Mouse (Mus musculus): ENCODE data around the gene Slc7a1. TPM values are rescaled to one million over a fixed set of nuclear protein-coding genes. Genes with fewer than 3 reads are reported as not detected.

Slc7a1 gene
- total and polyA plus RNA-seq, 3 experiments = 20.5 to 78.3 (median 69.5) TPM

GRCm38 (mm10) chr5:148379455-148380245 lies 20.1 kb downstream of the Slc7a1 start:
- Histone ChIP-seq H3K4me1 (ENCODE audit: control insufficient read depth in 1 of 2, insufficient read depth in 2 of 2) (peaks cover 5 to 30% of the 10 kb centered on the region in 2 experiments), H3K9me3 (replicated peaks; ENCODE audit: low read length) (peaks cover 23% of the 10 kb centered on the region), H3K27ac (ENCODE audit: insufficient read depth, low read depth) (peak overlapping the region; percentile 79), H3K27me3 (replicated peaks) (no peaks in the 10 kb centered on the region), H3K9ac (ENCODE audit: insufficient read depth, low read depth) (no peak overlapping the region), H3K36me3 (replicated peaks in 1 of 2; ENCODE audit: control insufficient read depth in 1 of 2, insufficient read depth in 1 of 2, low read length in 1 of 2) (peaks cover 49 to 83% of the 10 kb centered on the region in 2 experiments), H3K4me2 (ENCODE audit: insufficient read depth, low read depth, poor library complexity, severe bottlenecking) (no peak overlapping the region), H3K4me3 (replicated peaks in 1 of 3; ENCODE audit: low read depth in 2 of 3, low read length in 2 of 3, poor library complexity in 1 of 3) (no peak overlapping the region), H3K79me2 (replicated peaks; ENCODE audit: control insufficient read depth, extremely low read depth, insufficient read depth, poor library complexity, severe bottlenecking) (peaks cover 95% of the 10 kb centered on the region)
- TF ChIP-seq TBP (conservative IDR thresholded peaks at IDR 0.05; ENCODE audit: low read depth, low read length) (peak; percentile 65), E2F4 (IDR thresholded peaks at IDR 0.05; ENCODE audit: insufficient replicate concordance, low read depth, low read length) (no peak), EP300 (IDR thresholded peaks at IDR 0.05; ENCODE audit: low read length) (peak; percentile 68), USF2 (conservative IDR thresholded peaks at IDR 0.05; ENCODE audit: low read depth, low read length) (0 out of 2 replicates have a peak, but pooled peaks have one; percentile 24), SMC3 (IDR thresholded peaks at IDR 0.05; ENCODE audit: low read depth, low read length) (peak; percentile 3; the same call in 1 of the 2 replicates), ZC3H11A (IDR thresholded peaks at IDR 0.05; ENCODE audit: low read depth, low read length) (no peak), TCF12 (IDR thresholded peaks at IDR 0.05; ENCODE audit: low read depth, low read length) (0 out of 2 replicates have a peak, but pooled peaks have one; percentile 37), JUND (conservative IDR thresholded peaks at IDR 0.05; ENCODE audit: low read depth, low read length) (no peak), RAD21 (IDR thresholded peaks at IDR 0.05; ENCODE audit: low read depth, low read length) (no peak; the same call in 1 of the 2 replicates), MAZ (IDR thresholded peaks at IDR 0.05; ENCODE audit: low read depth, low read length) (peak; percentile 86; the same call in 1 of the 2 replicates), ETS1 (conservative IDR thresholded peaks at IDR 0.05; ENCODE audit: low read depth, low read length) (no peak; the same call in 1 of the 2 replicates), MXI1 (IDR thresholded peaks at IDR 0.05; ENCODE audit: low read depth, low read length) (peak; percentile 83), MAX (IDR thresholded peaks at IDR 0.05; ENCODE audit: low read length) (peak; percentile 79), USF1 (IDR thresholded peaks at IDR 0.05; ENCODE audit: low read depth, low read length) (no peak), NELFE (IDR thresholded peaks at IDR 0.05; ENCODE audit: low read depth, low read length) (peak; percentile 40; the same call in 1 of the 2 replicates), POLR2A (IDR thresholded peaks at IDR 0.05; ENCODE audit: low read depth, low read length) (peak; percentile 72), IRF4 (IDR thresholded peaks at IDR 0.05; ENCODE audit: low read depth, low read length) (peak; percentile 87), JUN (IDR thresholded peaks at IDR 0.05; ENCODE audit: insufficient read depth, low read depth, low read length) (0 out of 2 replicates have a peak, but pooled peaks have one; percentile 13), BHLHE40 (IDR thresholded peaks at IDR 0.05; ENCODE audit: low read depth, low read length) (peak; percentile 58; the same call in 1 of the 2 replicates), SIN3A (IDR thresholded peaks at IDR 0.05; ENCODE audit: low read length) (peak; percentile 76; the same call in 1 of the 2 replicates), PAX5 (IDR thresholded peaks at IDR 0.05; ENCODE audit: low read length) (no peak), CTCF (conservative IDR thresholded peaks at IDR 0.05 in 1 of 2, IDR thresholded peaks at IDR 0.05 in 1 of 2; ENCODE audit: low read depth in 2 of 2, low read length in 2 of 2) (peak; percentile 55 to 64; a peak in 3 of 4 replicates), CHD2 (IDR thresholded peaks at IDR 0.05; ENCODE audit: low read length) (0 out of 2 replicates have a peak, but pooled peaks have one; percentile 14), MYC (IDR thresholded peaks at IDR 0.05; ENCODE audit: low read depth, low read length) (peak; percentile 87)
- DNase-seq (ENCODE audit: extremely low read depth) = peak; percentile 93
- dilution Hi-C loops (cut with MboI; ENCODE audit: extremely low pct_ligation_motif_present, extremely low pct_unique_long_range_greater_than_20kb, low sequenced_read_pairs) = no loop called here
- in situ Hi-C loops (cut with MboI; ENCODE audit: low pct_ligation_motif_present, low pct_unique_long_range_greater_than_20kb, low sequenced_read_pairs) = no loop called here
